Mouse (Mus musculus): ENCODE results near the gene Themis2.
A peak's percentile ranks its signal among the peaks of the same experiment; 100 is the strongest.

Gene Themis2

GRCm38 (mm10) chr4:132796196-132796886 is at the start of gene Themis2:
Gene Themis2, minus strand, starts transcription at chr4:132796387.
- peak; percentile 77 for DNase-seq (ENCODE audit: low spot score)

GRCm38 (mm10) chr4:132843705-132844071 is 47.5 kb upstream of the Themis2 start:
- DNase-seq (ENCODE audit: low spot score) = no peak

DNA sequence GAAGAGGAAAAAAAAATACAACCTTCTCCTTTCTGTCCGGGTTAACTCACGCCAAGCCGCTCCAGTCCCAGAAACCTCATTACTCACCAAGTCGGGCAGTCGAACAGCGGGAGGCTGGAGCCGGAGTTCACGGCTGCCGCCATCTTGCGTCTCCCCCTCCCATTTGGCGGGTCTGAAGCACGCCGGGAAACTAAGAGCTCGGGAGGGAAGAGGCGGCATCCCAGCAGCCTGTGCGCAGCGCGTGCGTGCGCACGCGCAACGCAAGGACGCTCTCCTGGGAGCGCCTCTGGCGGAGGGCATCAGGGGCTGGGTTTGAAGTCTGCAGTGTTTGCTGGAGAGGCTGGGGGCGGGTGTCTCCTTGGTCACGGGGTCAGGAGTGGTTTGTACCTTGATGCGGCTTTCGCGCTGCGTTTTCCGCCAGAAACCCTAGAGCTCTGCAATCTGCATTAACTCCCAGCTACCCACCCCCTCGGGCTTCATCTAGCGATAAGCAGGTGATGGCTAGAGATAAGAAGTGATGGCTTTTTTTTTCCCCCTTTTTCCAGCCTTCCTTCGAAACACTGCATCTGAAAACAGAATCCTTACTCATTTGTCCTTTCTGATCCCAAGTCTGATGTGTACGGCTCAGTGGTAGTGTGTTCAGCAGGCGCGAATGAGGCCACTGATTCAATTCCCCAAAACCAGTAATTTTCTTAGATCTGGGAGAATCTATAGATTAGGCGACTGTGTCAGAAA is 47.0 kb upstream of the Themis2 start, which contains the start of gene Ppp1r8:
Ppp1r8 (minus strand) TSS at position 200 of the 735 bp plus-strand sequence.
- DNase-seq (ENCODE audit: low spot score) = peak; percentile 88

DNA sequence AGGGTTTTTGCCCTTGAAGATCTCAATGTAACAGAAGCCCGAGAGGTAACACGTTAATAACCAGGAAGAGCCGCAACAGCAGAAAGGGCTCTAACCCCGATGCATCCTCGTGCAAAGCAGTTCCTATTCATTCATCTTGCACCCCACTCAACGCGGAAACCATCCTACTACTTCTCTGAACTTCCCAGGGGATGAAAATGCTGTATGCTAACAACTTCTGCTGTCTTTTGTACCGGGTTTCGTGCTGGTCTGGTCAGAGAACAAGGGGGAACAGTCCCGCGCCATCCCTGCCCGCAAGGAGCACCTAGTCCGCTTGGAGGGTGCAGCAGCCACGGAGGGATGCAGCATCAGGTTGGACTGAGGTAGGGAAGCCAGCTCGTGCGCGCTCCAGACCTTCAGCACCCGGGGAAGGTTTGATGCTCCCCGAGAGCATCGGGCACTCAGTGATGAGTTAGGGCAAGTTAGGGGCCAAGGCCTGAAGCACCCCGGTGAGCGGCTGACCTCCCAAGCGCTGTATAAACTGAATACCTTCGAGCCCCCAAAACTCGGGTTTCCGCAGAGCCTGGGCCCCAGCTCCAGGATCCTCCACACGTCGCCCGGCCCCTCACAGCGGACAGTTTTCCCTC is 46.2 kb upstream of the Themis2 start:
- DNase-seq (ENCODE audit: low spot score) = peak; percentile 18

- no peak for DNase-seq (ENCODE audit: low spot score)
These were observed 45.3 kb upstream of the Themis2 start for GRCm38 (mm10) chr4:132841493-132841892.

- peak; percentile 69 for DNase-seq (ENCODE audit: low spot score)
These were observed 27.6 kb upstream of the Themis2 start for GRCm38 (mm10) chr4:132823614-132824366.

GRCm38 (mm10) chr4:132818442-132818841 is 22.3 kb upstream of the Themis2 start:
- no peak for DNase-seq (ENCODE audit: low spot score)

DNA sequence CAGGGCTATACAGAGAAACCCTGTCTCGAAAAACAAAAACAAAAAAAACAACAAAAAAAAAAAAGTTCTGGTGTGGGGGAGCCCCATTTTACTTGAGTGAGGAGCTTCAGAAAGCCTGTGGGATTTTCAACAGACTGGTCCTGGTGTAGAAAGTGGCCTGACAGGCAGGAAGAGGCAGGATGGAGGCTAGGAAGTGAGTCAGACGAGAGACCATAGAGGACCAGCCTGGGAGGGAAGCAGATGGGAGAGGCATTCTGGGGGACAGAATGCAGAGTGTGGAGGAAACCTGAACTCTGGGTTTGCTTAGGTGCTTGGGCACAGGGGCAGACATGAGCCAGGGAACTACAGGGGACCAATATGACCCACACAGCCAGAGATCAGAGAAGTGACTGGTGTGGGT is 20.7 kb upstream of the Themis2 start:
- no peak for DNase-seq (ENCODE audit: low spot score)

GRCm38 (mm10) chr4:132816404-132816803 is 20.2 kb upstream of the Themis2 start:
- no peak for DNase-seq (ENCODE audit: low spot score)

- no peak for DNase-seq (ENCODE audit: low spot score)
These were observed 13.4 kb upstream of the Themis2 start for GRCm38 (mm10) chr4:132809621-132810020.

GRCm38 (mm10) chr4:132807771-132808641 is 11.8 kb upstream of the Themis2 start:
- no peak for DNase-seq (ENCODE audit: low spot score)

- no peak for DNase-seq (ENCODE audit: low spot score)
These were observed 10.5 kb upstream of the Themis2 start for GRCm38 (mm10) chr4:132806620-132807191.

- DNase-seq (ENCODE audit: low spot score) = no peak
These were observed 9.5 kb upstream of the Themis2 start for GRCm38 (mm10) chr4:132805599-132806197.

DNA sequence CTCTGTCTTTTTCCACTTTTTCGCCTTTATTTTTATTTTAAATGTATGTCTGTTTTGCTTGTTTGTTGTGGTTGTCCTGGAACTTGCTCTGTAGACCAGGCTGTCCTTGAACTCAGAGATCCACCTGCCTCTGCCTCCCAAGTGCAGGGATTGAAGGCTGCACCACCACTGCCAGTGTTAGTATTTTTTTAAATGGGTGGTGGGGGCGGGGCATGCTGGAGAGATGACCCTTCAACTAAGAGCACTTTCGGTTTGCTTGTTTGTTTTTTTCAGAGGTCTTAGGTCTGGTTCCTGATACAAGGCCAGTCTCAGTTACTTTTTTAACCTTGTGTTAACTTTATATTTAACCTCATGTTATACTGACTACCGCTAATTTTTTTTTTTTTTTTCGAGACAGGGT is 9.0 kb upstream of the Themis2 start:
- no peak for DNase-seq (ENCODE audit: low spot score)

DNA sequence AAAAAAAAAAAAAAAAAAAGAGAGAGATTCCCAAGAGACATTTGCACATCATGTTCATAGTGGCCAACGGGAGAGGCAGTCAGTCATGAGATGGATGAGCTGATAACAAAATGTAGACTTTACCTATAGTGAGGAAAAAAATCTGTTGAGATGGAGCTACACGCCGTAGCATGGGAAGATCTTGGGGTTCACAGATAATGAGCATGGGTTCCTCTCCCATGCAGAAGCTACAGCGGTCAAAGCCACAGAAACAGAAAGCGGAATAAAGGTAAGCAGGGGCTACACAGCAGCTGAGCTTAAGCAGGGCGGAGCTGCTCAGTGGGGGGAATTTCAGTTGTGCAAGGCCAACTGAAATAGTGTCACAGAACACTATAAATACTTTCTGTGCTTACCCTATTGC is 8.1 kb upstream of the Themis2 start:
- no peak for DNase-seq (ENCODE audit: low spot score)

- DNase-seq (ENCODE audit: low spot score) = no peak
These were observed 7.7 kb upstream of the Themis2 start for GRCm38 (mm10) chr4:132803876-132804275.

GRCm38 (mm10) chr4:132803212-132803611 is 7.0 kb upstream of the Themis2 start:
- DNase-seq (ENCODE audit: low spot score) = no peak

DNA sequence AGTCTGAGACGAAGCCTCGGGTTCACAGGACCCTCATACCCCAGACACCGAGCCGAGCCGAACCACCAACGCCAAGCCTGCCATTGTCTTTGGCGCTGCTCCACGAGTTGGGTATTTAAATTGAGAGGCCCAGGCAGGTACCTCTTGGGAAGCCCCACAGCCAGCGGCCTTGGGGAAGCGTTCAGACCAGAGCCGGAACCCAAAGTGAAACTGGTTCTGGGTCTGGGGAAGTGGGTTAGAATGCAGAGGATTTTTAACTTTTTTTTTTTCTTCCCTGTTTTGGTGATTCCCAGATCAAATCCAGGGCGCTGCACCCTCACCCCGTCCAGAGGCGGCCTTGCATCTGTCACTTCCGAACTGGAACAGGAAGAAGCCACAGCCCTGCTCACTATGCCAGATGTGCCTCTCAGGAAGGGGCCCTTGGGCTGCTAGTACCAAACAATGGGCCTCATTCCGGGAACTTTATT is 6.0 kb upstream of the Themis2 start:
- no peak for DNase-seq (ENCODE audit: low spot score)

DNA sequence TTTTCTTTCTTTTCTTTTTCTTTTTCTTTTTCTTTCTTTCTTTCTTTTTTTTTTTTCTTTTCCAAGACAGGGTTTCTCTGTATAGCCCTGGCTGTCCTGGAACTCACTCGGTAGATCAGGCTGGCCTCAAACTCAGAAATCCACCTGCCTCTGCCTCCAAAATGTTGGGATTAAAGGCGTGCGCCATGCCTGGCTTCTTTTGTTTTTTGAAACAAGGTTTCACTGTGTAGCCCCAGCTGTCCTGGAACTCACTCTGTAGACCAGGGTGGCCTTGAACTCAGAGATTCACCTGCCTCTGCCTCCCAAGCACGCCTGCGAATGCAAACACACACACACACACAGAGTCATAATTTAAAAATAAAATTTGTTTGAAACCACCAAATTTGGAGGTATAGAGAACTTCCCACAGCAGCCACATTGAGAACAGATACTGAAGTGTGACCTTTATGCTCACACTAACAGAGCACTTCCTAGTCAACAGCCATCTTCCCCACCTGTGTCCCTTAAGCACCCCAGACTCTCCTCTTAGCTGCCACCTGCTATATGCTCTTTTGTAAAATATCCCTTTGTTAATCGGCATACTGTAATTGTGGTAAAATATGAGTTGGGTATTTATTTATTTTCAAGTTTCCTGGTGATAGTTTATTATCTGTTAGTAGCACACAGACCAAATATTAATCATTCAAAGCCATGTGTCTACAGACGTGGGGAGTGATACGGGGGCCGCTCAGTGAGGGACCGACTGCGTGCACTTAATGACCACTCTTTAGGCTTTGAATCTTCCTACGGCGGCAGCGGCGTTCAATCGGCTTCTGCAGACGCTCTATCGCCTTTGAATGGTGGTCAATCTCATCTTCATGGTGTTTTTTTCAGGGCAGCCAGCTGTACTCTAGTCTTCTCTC is 5.2 kb upstream of the Themis2 start:
- no peak for DNase-seq (ENCODE audit: low spot score)
